Mouse (Mus musculus): ENCODE results near the gene Gpx3. TPM values are rescaled to one million over a fixed set of nuclear protein-coding genes. Genes with fewer than 3 reads are reported as not detected.

The Gpx3 gene
- polyA plus RNA-seq, 1 experiment: 14.2 TPM

GRCm38 (mm10) chr11:54921798-54922197 is 19.5 kb downstream of the Gpx3 start:
- 56% methylated on average over 7 of the region's 7 CpGs for WGBS
- DNase-seq: no peak
- Histone ChIP-seq H3K27ac (ENCODE audit: insufficient read depth, low read length) (no peak overlapping the region), H3K4me1 (ENCODE audit: control insufficient read depth, insufficient read depth, low read length) (no peaks in the 10 kb centered on the region), H3K27me3 (ENCODE audit: control insufficient read depth, insufficient read depth, low read length) (no peaks in the 10 kb centered on the region), H3K4me3 (replicated peaks; ENCODE audit: insufficient read depth, low read depth, low read length) (no peak overlapping the region)
- TF ChIP-seq CTCF (IDR thresholded peaks at IDR 0.05; ENCODE audit: borderline replicate concordance, insufficient read depth, low read depth, low read length): no peak
- no peak for TF ChIP-seq POLR2A (IDR thresholded peaks at IDR 0.05; ENCODE audit: borderline replicate concordance, insufficient read depth, low read length)

- no peak for TF ChIP-seq CTCF (IDR thresholded peaks at IDR 0.05; ENCODE audit: borderline replicate concordance, insufficient read depth, low read depth, low read length)
- no peak for TF ChIP-seq POLR2A (IDR thresholded peaks at IDR 0.05; ENCODE audit: borderline replicate concordance, insufficient read depth, low read length)
- H3K27ac ChIP-seq (ENCODE audit: insufficient read depth, low read length): no peak overlapping the region
- H3K4me1 ChIP-seq (ENCODE audit: control insufficient read depth, insufficient read depth, low read length): no peaks in the 10 kb centered on the region
- DNase-seq: no peak
- WGBS: 94% methylated on average over 3 of the region's 3 CpGs
- H3K4me3 ChIP-seq (replicated peaks; ENCODE audit: insufficient read depth, low read depth, low read length): no peak overlapping the region
- no peaks in the 10 kb centered on the region for H3K27me3 ChIP-seq (ENCODE audit: control insufficient read depth, insufficient read depth, low read length)
These were observed 20.2 kb downstream of the Gpx3 start for GRCm38 (mm10) chr11:54922488-54922887.

GRCm38 (mm10) chr11:54924145-54924544 is 21.9 kb downstream of the Gpx3 start:
- TF ChIP-seq CTCF (IDR thresholded peaks at IDR 0.05; ENCODE audit: borderline replicate concordance, insufficient read depth, low read depth, low read length) (no peak), POLR2A (IDR thresholded peaks at IDR 0.05; ENCODE audit: borderline replicate concordance, insufficient read depth, low read length) (no peak)

GRCm38 (mm10) chr11:54927346-54928140 is 25.3 kb downstream of the Gpx3 start:
- Histone ChIP-seq H3K27me3 (ENCODE audit: control insufficient read depth, insufficient read depth, low read length) (no peaks in the 10 kb centered on the region), H3K4me3 (replicated peaks; ENCODE audit: insufficient read depth, low read depth, low read length) (no peak overlapping the region), H3K27ac (ENCODE audit: insufficient read depth, low read length) (no peak overlapping the region), H3K4me1 (ENCODE audit: control insufficient read depth, insufficient read depth, low read length) (peaks cover 9% of the 10 kb centered on the region; the same call in 1 of the 2 replicates)
- peak; percentile 61 to 69 for DNase-seq
- WGBS: 79% methylated on average over 14 of the region's 14 CpGs
- TF ChIP-seq CTCF (IDR thresholded peaks at IDR 0.05; ENCODE audit: borderline replicate concordance, insufficient read depth, low read depth, low read length): peak; percentile 82
- TF ChIP-seq POLR2A (IDR thresholded peaks at IDR 0.05; ENCODE audit: borderline replicate concordance, insufficient read depth, low read length): no peak

More at GRCm38 (mm10) chr11:54924145-54924544, 21.9 kb downstream of the Gpx3 start:
- DNase-seq: no peak
- no peaks in the 10 kb centered on the region for H3K4me1 ChIP-seq (ENCODE audit: control insufficient read depth, insufficient read depth, low read length)
- no peaks in the 10 kb centered on the region for H3K27me3 ChIP-seq (ENCODE audit: control insufficient read depth, insufficient read depth, low read length)
- 89% methylated on average over 14 of the region's 14 CpGs for WGBS
- H3K27ac ChIP-seq (ENCODE audit: insufficient read depth, low read length): no peak overlapping the region
- H3K4me3 ChIP-seq (replicated peaks; ENCODE audit: insufficient read depth, low read depth, low read length): no peak overlapping the region

GRCm38 (mm10) chr11:54928219-54928618 is 26.0 kb downstream of the Gpx3 start:
- DNase-seq: no peak
- TF ChIP-seq CTCF (IDR thresholded peaks at IDR 0.05; ENCODE audit: borderline replicate concordance, insufficient read depth, low read depth, low read length): no peak
- TF ChIP-seq POLR2A (IDR thresholded peaks at IDR 0.05; ENCODE audit: borderline replicate concordance, insufficient read depth, low read length): no peak
- Histone ChIP-seq H3K4me1 (ENCODE audit: control insufficient read depth, insufficient read depth, low read length) (peaks cover 9% of the 10 kb centered on the region; the same call in 1 of the 2 replicates), H3K4me3 (replicated peaks; ENCODE audit: insufficient read depth, low read depth, low read length) (no peak overlapping the region), H3K27me3 (ENCODE audit: control insufficient read depth, insufficient read depth, low read length) (no peaks in the 10 kb centered on the region), H3K27ac (ENCODE audit: insufficient read depth, low read length) (no peak overlapping the region)
- 89% methylated on average over 3 of the region's 3 CpGs for WGBS

GRCm38 (mm10) chr11:54928886-54929285 is 26.6 kb downstream of the Gpx3 start:
- Histone ChIP-seq H3K27ac (ENCODE audit: insufficient read depth, low read length) (no peak overlapping the region), H3K4me1 (ENCODE audit: control insufficient read depth, insufficient read depth, low read length) (peaks cover 9% of the 10 kb centered on the region; the same call in 1 of the 2 replicates), H3K27me3 (ENCODE audit: control insufficient read depth, insufficient read depth, low read length) (no peaks in the 10 kb centered on the region), H3K4me3 (replicated peaks; ENCODE audit: insufficient read depth, low read depth, low read length) (no peak overlapping the region)
- no peak for TF ChIP-seq CTCF (IDR thresholded peaks at IDR 0.05; ENCODE audit: borderline replicate concordance, insufficient read depth, low read depth, low read length)
- TF ChIP-seq POLR2A (IDR thresholded peaks at IDR 0.05; ENCODE audit: borderline replicate concordance, insufficient read depth, low read length): no peak
- no peak for DNase-seq
- WGBS: 66% methylated on average over 7 of the region's 7 CpGs

- DNase-seq: no peak
- TF ChIP-seq CTCF (IDR thresholded peaks at IDR 0.05; ENCODE audit: borderline replicate concordance, insufficient read depth, low read depth, low read length): no peak
- no peak for TF ChIP-seq POLR2A (IDR thresholded peaks at IDR 0.05; ENCODE audit: borderline replicate concordance, insufficient read depth, low read length)
- Histone ChIP-seq H3K4me3 (replicated peaks; ENCODE audit: insufficient read depth, low read depth, low read length) (no peak overlapping the region), H3K27me3 (ENCODE audit: control insufficient read depth, insufficient read depth, low read length) (no peaks in the 10 kb centered on the region), H3K4me1 (ENCODE audit: control insufficient read depth, insufficient read depth, low read length) (peaks cover 9% of the 10 kb centered on the region; the same call in 1 of the 2 replicates), H3K27ac (ENCODE audit: insufficient read depth, low read length) (no peak overlapping the region; the same call in 1 of the 2 replicates)
- 96% methylated on average over 6 of the region's 6 CpGs for WGBS
These were observed 27.0 kb downstream of the Gpx3 start for GRCm38 (mm10) chr11:54929290-54929689.

GRCm38 (mm10) chr11:54929744-54930143 is 27.5 kb downstream of the Gpx3 start:
- DNase-seq: no peak
- TF ChIP-seq POLR2A (IDR thresholded peaks at IDR 0.05; ENCODE audit: borderline replicate concordance, insufficient read depth, low read length) (no peak), CTCF (IDR thresholded peaks at IDR 0.05; ENCODE audit: borderline replicate concordance, insufficient read depth, low read depth, low read length) (no peak)
- 87% methylated on average over 8 of the region's 8 CpGs for WGBS
- H3K27ac ChIP-seq (ENCODE audit: insufficient read depth, low read length): no peak overlapping the region; the same call in 1 of the 2 replicates
- H3K4me3 ChIP-seq (replicated peaks; ENCODE audit: insufficient read depth, low read depth, low read length): no peak overlapping the region
- no peaks in the 10 kb centered on the region for H3K27me3 ChIP-seq (ENCODE audit: control insufficient read depth, insufficient read depth, low read length)
- H3K4me1 ChIP-seq (ENCODE audit: control insufficient read depth, insufficient read depth, low read length): peaks cover 9% of the 10 kb centered on the region; the same call in 1 of the 2 replicates

Data from cerebellum, adult 2 months (tissue).